ENCODE assay signal across 31 mouse cellular contexts in the genomic region with DNA sequence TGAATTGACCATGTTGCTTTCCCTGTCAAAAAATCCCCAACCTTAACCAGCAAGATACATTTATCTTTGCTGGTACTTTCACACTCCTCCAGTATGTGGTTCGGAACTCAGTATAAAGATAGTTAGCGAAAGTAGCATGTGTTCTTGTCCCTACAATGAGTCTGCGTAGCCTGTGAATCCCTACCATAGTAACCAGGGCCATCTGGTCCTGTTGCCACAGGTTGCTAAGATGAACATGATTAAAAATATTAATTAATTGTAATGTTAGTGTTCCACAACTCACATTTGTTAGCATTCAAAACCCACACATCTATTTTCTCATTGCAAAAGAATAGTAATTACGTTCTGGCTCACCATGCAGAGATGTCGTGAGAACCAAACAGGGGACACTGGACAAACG. TPM values are rescaled to one million over a fixed set of nuclear protein-coding genes. Genes with fewer than 3 reads are reported as not detected.
"Had no signal": no experiment of that assay in that cellular context is flagged by ENCODE, and none has a peak within 500 bp of the region (broad histone marks: within the 10 kb centered on the region; RNA-seq: fewer than 3 reads in every experiment).

No protein-coding gene starts in this region.

- ATAC-seq: hindbrain, postnatal 0 days; intestine, embryonic 16.5 days; liver, embryonic 12.5 days had no signal

- H3K4me2 ChIP-seq: heart, embryonic 11.5 days; heart, embryonic 13.5 days; heart, embryonic 15.5 days; hindbrain, embryonic 13.5 days; hindbrain, embryonic 15.5 days; kidney, embryonic 15.5 days; limb, embryonic 13.5 days; limb, embryonic 15.5 days; liver, embryonic 12.5 days had no signal

- H3K4me3 ChIP-seq: heart, adult 2 months; heart, embryonic 13.5 days; heart, embryonic 15.5 days; hindbrain, embryonic 13.5 days; hindbrain, embryonic 15.5 days; kidney, embryonic 15.5 days; limb, embryonic 13.5 days; limb, embryonic 15.5 days; liver, embryonic 12.5 days had no signal

- H3K9me3 ChIP-seq: heart, embryonic 13.5 days; heart, embryonic 15.5 days; hindbrain, embryonic 13.5 days; hindbrain, embryonic 15.5 days; kidney, embryonic 15.5 days; limb, embryonic 13.5 days; limb, embryonic 15.5 days; liver, embryonic 12.5 days had no signal

- DNase-seq: gastrocnemius, postnatal 14 days; gastrocnemius, postnatal 36 days; heart, adult 11 months; heart, adult 2 months; heart, postnatal 14 days; heart, postnatal 36 days; kidney, adult 11 months; kidney, adult 2 months; kidney, adult 9 months; kidney, postnatal 10 days; kidney, postnatal 25 days; kidney, postnatal 4 days; left cerebral cortex, postnatal 4 days had no signal

- H3K4me1 ChIP-seq: heart, embryonic 13.5 days; heart, embryonic 15.5 days; hindbrain, embryonic 13.5 days; hindbrain, embryonic 15.5 days; limb, embryonic 15.5 days; liver, embryonic 12.5 days had no signal

- H3K36me3 ChIP-seq: heart, embryonic 13.5 days; heart, embryonic 15.5 days; hindbrain, embryonic 13.5 days; hindbrain, embryonic 15.5 days; kidney, embryonic 15.5 days; limb, embryonic 15.5 days; liver, embryonic 12.5 days had no signal

- H3K9ac ChIP-seq: heart, embryonic 13.5 days; heart, embryonic 15.5 days; hindbrain, embryonic 13.5 days; hindbrain, embryonic 15.5 days; kidney, embryonic 15.5 days; limb, embryonic 13.5 days; limb, embryonic 15.5 days; liver, embryonic 12.5 days; liver, embryonic 14.5 days had no signal

- H3K27ac ChIP-seq: heart, adult 2 months; heart, embryonic 13.5 days; heart, embryonic 15.5 days; hindbrain, embryonic 13.5 days; hindbrain, embryonic 15.5 days; hindbrain, postnatal 0 days; kidney, embryonic 15.5 days; limb, embryonic 13.5 days; limb, embryonic 15.5 days; liver, embryonic 12.5 days; liver, embryonic 14.5 days had no signal

- H3K27me3 ChIP-seq: heart, embryonic 13.5 days; heart, embryonic 15.5 days; hindbrain, embryonic 13.5 days; hindbrain, embryonic 15.5 days; kidney, embryonic 15.5 days; limb, embryonic 13.5 days; limb, embryonic 15.5 days; liver, embryonic 12.5 days had no signal

RNA-seq across cellular contexts. Expression of a gene that starts 51.7 kb away (rescaled TPM):
- total RNA-seq: gastrocnemius, adult 18-20 months; gastrocnemius, postnatal 14 days; gastrocnemius, postnatal 36 days; heart, adult 2 months; heart, postnatal 14 days; heart, postnatal 36 days; hindbrain, postnatal 0 days; left cerebral cortex, postnatal 4 days had no signal
- polyA plus RNA-seq: gonadal fat pad, adult 2 months; heart, adult 2 months; heart, embryonic 11.5 days; heart, embryonic 13.5 days; heart, embryonic 15.5 days; heart, postnatal 0 days; hindbrain, embryonic 11.5 days; hindbrain, embryonic 13.5 days; hindbrain, embryonic 15.5 days; intestine, embryonic 14.5 days; limb, embryonic 11.5 days; liver, embryonic 12.5 days had no signal
